In the genomic region with DNA sequence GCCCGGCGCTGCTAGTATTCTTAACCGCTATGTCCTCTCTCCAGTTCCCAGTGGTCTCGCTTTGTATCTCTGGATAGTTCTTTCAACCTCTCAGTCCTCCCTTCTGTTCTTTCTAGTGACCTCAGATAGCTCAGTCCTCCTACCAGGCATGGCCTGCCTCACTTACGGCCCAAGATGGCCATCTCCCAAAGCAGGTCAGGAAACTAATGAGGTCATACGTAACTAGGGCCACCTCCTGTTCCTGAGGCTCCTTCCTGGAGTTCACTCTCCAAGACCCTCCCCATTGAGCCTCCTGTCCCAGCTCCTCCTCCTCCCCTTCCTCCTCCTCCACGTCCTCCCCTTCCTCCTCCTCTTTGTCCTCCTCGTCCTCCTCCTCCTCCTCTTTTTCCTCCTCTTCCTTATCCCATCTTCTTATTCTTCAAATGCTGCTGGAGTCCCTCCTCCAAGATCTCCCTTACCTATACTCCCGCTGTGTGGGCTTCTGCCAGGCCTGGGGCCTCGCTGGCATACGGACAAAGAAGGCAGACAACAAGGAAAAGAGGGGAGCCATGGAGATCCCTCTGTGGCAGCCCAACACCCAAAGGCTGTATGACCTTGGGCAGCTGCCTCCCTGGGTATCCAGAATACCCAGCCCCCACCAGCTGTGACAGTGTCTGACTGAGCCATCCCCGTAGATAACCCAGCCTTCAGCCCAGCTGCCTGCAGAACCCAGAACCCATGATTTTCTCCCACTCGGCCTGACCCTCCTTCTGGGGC, we compare ENCODE assay signal across 17 mouse cellular contexts. TPM values are rescaled to one million over a fixed set of nuclear protein-coding genes. Genes with fewer than 3 reads are reported as not detected.
"Had no signal": no experiment of that assay in that cellular context is flagged by ENCODE, and none has a peak within 500 bp of the region (broad histone marks: within the 10 kb centered on the region; RNA-seq: fewer than 3 reads in every experiment).

No protein-coding gene starts in this region.

- ATAC-seq: liver, embryonic 12.5 days had no signal

- H3K27ac ChIP-seq: kidney, postnatal 0 days; limb, embryonic 15.5 days; liver, embryonic 12.5 days; midbrain, embryonic 10.5 days; neural tube, embryonic 12.5 days; stomach, embryonic 15.5 days had no signal

- H3K4me2 ChIP-seq: limb, embryonic 15.5 days; liver, embryonic 12.5 days; lung, embryonic 14.5 days; neural tube, embryonic 12.5 days; stomach, embryonic 15.5 days had no signal

- DNase-seq: kidney, postnatal 36 days; lung, embryonic 14.5 days; lung, postnatal 10 days; lung, postnatal 4 days; midbrain, embryonic 14.5 days; right cerebral cortex, postnatal 14 days; thymus, postnatal 4 days had no signal

- H3K9ac ChIP-seq: limb, embryonic 15.5 days; liver, embryonic 12.5 days; lung, embryonic 14.5 days; neural tube, embryonic 12.5 days; stomach, embryonic 15.5 days had no signal

- H3K9me3 ChIP-seq: limb, embryonic 15.5 days; liver, embryonic 12.5 days; midbrain, embryonic 10.5 days; neural tube, embryonic 12.5 days; stomach, embryonic 15.5 days had no signal

- H3K4me3 ChIP-seq: limb, embryonic 15.5 days; liver, embryonic 12.5 days; midbrain, embryonic 10.5 days; myocyte; neural tube, embryonic 12.5 days; stomach, embryonic 15.5 days had no signal

RNA-seq across cellular contexts. Expression of gene Shisa8, which starts 3.1 kb away (rescaled TPM):
- total RNA-seq: megakaryocyte, adult 5-6 weeks had no signal

RNA-seq across cellular contexts. Expression of gene Tnfrsf13c, which starts 14.7 kb away (rescaled TPM):
- polyA plus RNA-seq: limb, embryonic 11.5 days; lung, embryonic 14.5 days; midbrain, embryonic 14.5 days had no signal

RNA-seq across cellular contexts. Expression of gene 1500009C09Rik, which starts 42.7 kb away (rescaled TPM):
- total RNA-seq: megakaryocyte, adult 5-6 weeks had no signal
- polyA plus RNA-seq: kidney, postnatal 0 days; limb, embryonic 11.5 days; limb, embryonic 15.5 days; liver, embryonic 12.5 days; liver, embryonic 16.5 days; lung, embryonic 14.5 days; myocyte; stomach, embryonic 15.5 days had no signal
